Comparison of ENCODE assay signal across 22 mouse cellular contexts in genomic region chr4:154730646-154731045, GRCm38 (mm10).
"Had no signal": no experiment of that assay in that cellular context is flagged by ENCODE, and none has a peak within 500 bp of the region (broad histone marks: within the 10 kb centered on the region; RNA-seq: fewer than 3 reads in every experiment).

No protein-coding gene starts in this region.

- H3K4me1 ChIP-seq: liver, embryonic 15.5 days; lung, embryonic 15.5 days; midbrain, embryonic 13.5 days had no signal

- H3K9me3 ChIP-seq: liver, embryonic 12.5 days; liver, embryonic 15.5 days; lung, embryonic 15.5 days; midbrain, embryonic 10.5 days; midbrain, embryonic 13.5 days; neural tube, embryonic 13.5 days; stomach, embryonic 15.5 days had no signal

- H3K9ac ChIP-seq: liver, embryonic 12.5 days; liver, embryonic 15.5 days; lung, embryonic 15.5 days; midbrain, embryonic 13.5 days; neural tube, embryonic 13.5 days; stomach, embryonic 15.5 days had no signal

- H3K27ac ChIP-seq: kidney, postnatal 0 days; layer of hippocampus, adult 2 months; liver, embryonic 12.5 days; liver, embryonic 15.5 days; lung, embryonic 15.5 days; midbrain, embryonic 10.5 days; midbrain, embryonic 13.5 days; neural tube, embryonic 13.5 days; stomach, embryonic 15.5 days had no signal

- H3K4me3 ChIP-seq: layer of hippocampus, adult 2 months; liver, embryonic 12.5 days; liver, embryonic 15.5 days; lung, embryonic 15.5 days; megakaryocyte, embryonic 14.5 days; midbrain, embryonic 10.5 days; midbrain, embryonic 13.5 days; myocyte; neural tube, embryonic 13.5 days; stomach, embryonic 15.5 days had no signal

- DNase-seq: kidney, adult 18-20 months; kidney, postnatal 25 days; layer of hippocampus, adult 9-11 months; lung, adult 18-20 months; lung, postnatal 10 days; lung, postnatal 36 days; retina, postnatal 1 day; right cerebral cortex, postnatal 25 days; spleen, adult 18-20 months; thymus, postnatal 25 days had no signal

- ATAC-seq: liver, embryonic 12.5 days; midbrain, embryonic 13.5 days; midbrain, embryonic 16.5 days had no signal

- H3K36me3 ChIP-seq: liver, embryonic 12.5 days; liver, embryonic 15.5 days; lung, embryonic 15.5 days; midbrain, embryonic 10.5 days; midbrain, embryonic 13.5 days; neural tube, embryonic 13.5 days; stomach, embryonic 15.5 days had no signal

- H3K27me3 ChIP-seq: liver, embryonic 15.5 days; lung, embryonic 15.5 days; stomach, embryonic 15.5 days had no signal

- H3K4me2 ChIP-seq: liver, embryonic 12.5 days; liver, embryonic 15.5 days; lung, embryonic 15.5 days; midbrain, embryonic 13.5 days; neural tube, embryonic 13.5 days; stomach, embryonic 15.5 days had no signal
